Mouse (Mus musculus) lung, postnatal 25 days (tissue): Measurements from ENCODE around the gene Dnajc6.

ENCODE experiments used
- DNase-seq: peaks from one replicate; pipeline ENCODE4 v3.0.0; 2022; ENCODE audit warnings: low spot score

Dnajc6 gene

GRCm38 (mm10) chr4:101496534-101497237, at the start of gene Dnajc6:
TSS of gene Dnajc6 (plus strand) at chr4:101496648.
- DNase-seq, result no peak

DNA sequence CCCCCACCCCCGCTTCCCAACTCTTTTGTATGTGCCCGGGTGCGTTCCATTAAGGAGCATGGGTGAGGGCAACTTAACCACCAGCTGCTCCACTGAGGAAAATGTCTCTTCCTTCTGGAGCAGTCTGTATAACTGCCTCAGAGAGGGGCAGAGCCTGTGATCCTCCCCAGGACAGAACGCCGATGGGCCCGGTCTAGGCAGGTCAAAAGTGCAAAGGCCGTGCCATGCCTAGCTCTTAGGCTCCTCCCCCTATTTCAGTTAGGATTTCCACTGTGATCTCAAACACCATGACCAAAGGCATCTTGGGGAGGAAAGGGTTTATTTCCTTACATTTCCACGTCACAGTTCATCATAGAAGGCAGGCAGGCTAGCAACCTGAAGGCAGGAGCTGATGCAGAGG, 47.7 kb upstream of the Dnajc6 start:
- DNase-seq, result no peak

DNA sequence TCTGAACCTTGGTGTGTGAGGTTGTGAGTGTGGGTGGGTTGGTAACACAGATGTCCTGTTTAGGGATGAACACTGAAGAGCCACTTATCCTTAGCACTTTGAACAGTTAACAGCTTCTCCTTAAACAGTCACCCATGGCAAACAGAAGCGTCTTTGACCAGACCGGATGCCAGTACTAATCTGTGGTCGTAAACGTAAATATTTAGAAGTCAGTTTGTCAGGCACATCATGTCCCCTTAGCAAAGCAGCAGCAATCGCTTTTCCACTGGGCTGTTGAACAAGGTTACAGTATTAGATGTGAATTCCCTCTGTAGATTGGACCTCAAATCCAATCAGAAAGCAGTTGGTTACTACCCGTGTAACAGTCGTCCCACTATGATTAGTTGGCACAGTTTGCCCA, 47.1 kb upstream of the Dnajc6 start:
- peak; percentile 29 for DNase-seq

DNA sequence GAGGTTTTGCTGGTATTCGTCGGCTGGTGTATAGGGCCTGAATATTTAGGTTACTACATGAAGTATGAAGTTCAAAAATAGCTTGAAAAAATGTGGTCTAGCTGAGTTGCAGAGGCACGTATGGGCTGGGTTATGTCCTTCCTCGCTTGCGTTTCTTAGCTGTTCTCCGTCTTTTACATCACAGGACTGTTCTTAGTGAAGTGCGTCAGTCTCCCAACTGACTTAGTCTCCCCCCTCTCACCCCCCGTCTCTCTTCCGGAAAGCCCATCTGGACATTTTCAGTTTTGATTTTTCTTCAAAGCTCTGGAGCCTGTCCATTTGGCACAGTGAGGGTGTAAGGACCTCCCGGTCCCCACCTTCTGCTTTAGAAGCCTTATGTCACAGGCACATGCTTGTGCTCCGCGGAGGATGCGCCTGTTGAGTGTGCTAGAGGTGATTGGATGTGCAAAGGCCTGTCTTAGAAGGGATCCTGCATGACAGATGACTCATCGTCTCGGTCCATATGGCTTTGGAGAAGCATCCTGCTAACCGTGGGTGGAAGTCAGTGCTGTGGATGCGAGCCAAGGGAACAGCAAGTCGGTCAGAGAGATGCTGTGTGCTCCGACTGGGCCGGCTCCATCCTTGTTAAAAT, 46.2 kb upstream of the Dnajc6 start:
- peak; percentile 10 for DNase-seq

GRCm38 (mm10) chr4:101451089-101451488, 45.4 kb upstream of the Dnajc6 start:
- no peak for DNase-seq

GRCm38 (mm10) chr4:101452829-101453228, 43.6 kb upstream of the Dnajc6 start:
- no peak for DNase-seq

- no peak for DNase-seq
These were observed 39.3 kb upstream of the Dnajc6 start for GRCm38 (mm10) chr4:101457176-101457575.

DNA sequence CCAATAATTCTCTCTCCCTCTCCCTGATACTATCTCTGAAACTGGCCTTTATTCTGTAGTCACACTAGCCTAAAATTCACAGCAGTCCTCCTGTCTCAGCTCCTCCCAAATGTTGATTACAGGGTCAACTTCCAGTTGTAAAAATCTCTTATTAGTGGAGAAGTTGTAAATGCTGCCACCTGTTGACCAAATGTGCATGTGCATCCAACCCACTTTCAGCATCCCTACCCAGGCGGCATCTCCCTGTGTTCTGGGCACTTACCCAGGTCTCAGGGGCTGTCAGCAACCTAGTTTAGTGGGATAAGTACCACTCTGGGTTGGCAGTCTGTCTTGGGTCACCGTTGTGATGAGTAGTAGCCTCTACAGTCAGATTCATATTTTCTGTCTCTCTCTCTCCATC, 38.1 kb upstream of the Dnajc6 start:
- DNase-seq, result peak; percentile 47

- no peak for DNase-seq
These were observed 37.1 kb upstream of the Dnajc6 start for GRCm38 (mm10) chr4:101459358-101459757.

GRCm38 (mm10) chr4:101460114-101460513, 36.3 kb upstream of the Dnajc6 start:
- no peak for DNase-seq

DNA sequence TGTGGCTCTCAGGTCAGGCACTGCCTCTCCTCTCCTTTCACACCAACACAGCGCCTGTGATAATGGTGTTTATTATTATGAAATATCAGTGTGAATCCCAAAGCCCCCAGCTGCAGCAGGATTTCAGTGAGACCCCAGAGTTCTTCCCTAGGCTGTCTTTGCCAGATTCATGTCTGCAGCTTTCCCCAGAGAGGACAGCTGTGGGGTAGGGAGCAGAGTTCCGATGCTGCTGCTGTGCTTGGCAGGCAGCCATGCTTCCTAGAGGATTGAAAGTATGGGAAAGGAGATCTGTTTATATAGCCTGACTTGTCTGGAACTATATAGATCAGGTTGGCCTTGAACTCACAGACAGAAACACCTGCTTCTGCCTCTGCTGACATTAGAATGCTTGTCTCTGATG, 34.4 kb upstream of the Dnajc6 start:
- no peak for DNase-seq

DNA sequence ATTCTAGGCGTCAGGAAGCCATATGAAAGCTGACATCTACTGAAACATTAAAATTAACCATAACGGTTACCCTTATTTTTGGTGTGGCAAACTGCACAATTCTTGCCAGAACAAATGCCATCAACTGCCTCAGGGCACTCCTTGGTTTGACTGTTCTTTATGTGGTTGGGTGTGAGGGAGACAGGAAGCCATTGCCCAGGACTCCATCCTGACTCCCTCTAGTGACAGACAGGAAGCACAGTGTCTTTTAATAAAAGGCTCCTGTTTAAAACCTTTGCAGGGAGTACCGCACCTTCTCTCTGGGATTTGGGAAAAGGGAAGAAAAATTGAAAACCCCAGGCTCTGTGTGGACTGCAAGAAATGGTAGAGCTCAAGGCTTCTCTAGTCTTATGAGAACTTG, 30.2 kb upstream of the Dnajc6 start:
- no peak for DNase-seq

DNA sequence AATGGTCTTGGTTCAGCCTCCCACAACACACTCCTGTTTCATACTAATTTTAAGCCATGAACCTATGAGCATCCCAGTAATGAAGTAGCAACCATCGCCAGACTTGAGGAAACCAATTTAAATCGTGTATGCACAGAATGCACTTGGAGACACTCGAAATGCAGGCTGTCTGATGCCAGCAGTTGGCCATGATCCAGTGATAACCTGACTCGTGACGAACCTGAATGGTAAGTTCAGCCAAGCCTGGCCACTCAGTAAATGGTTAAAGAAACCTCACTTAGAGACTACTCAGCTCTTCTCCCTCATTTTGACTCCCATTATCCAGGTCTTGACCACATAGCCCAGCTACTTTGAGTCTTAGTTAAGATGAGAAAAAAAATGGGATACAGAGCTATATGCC, 27.2 kb upstream of the Dnajc6 start:
- DNase-seq, result no peak

GRCm38 (mm10) chr4:101470543-101470942, 25.9 kb upstream of the Dnajc6 start:
- DNase-seq, result peak; percentile 10

- DNase-seq, result no peak
These were observed 23.7 kb upstream of the Dnajc6 start for GRCm38 (mm10) chr4:101472767-101473166.

GRCm38 (mm10) chr4:101490320-101490917, 6.0 kb upstream of the Dnajc6 start:
- DNase-seq, result no peak

- no peak for DNase-seq
These were observed 4.7 kb upstream of the Dnajc6 start for GRCm38 (mm10) chr4:101491704-101492103.

DNA sequence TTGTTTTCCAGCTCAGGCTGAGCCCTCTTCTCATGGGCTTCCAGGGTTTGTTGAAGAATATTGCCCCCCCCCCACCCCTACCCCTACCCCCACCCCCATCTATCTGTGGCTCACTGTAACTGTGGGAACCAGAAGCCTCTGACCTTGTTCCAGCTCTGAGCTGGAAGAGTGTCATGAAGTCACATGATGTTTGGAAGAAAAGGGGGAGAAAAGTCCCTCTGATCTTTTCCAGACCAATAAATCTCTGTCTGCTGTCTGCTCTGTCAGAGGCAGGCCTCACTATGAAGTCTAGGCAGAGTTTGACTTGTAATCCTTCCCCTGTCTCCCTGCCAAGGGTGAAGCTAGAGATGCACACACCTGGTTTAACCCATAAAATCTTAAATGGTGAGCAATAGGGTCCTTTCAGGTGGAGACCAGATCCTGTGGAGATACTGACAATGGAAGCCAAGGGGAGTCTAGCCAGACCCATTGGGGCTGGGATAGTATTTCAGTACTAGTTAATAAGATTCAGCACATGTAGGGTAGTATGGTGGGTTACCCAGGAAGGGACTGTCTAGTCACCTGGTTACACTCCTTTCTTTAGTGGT, 2.7 kb upstream of the Dnajc6 start:
- no peak for DNase-seq

GRCm38 (mm10) chr4:101496188-101496533, 287 bp upstream of the Dnajc6 start:
- no peak for DNase-seq

- no peak for DNase-seq
These were observed 888 bp downstream of the Dnajc6 start for GRCm38 (mm10) chr4:101497336-101497735.

GRCm38 (mm10) chr4:101504470-101505007, 8.1 kb downstream of the Dnajc6 start:
- DNase-seq, result no peak

- DNase-seq, result no peak
These were observed 9.5 kb downstream of the Dnajc6 start for GRCm38 (mm10) chr4:101505966-101506365.

DNA sequence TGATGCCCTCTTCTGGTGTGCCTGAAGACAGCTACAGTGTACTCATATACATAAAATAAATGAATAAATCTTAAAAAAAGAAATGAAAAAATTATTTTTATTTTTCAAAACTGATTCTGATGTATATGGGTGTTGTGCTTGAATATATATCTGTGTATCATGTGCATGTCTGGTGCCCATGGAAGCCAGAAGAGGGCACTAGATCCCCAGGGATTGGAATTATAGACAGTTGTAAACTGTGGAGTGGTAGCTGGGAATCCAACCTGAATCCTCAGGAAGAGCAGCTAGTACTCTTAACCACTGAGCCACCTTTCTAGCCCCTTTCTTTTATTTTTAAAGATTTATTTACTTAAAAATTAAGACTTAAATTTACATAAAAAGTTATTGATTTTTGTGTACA, 9.9 kb downstream of the Dnajc6 start:
- no peak for DNase-seq
